Mouse (Mus musculus) C2C12 (cell line): ENCODE measurements at regions not wholly inside any gene's neighbourhood (a gene's known extent, or its start where the extent isn't known, plus 50 kb on each side); places are given as distances from the start of the nearest gene placed in this dataset.

Experiments used
- H3K27me3 ChIP-seq: one replicate; pipeline ENCODE4 v1.6.1; 2011; ENCODE audit not compliant: control insufficient read depth, insufficient read depth, insufficient read length
- H3K36me3 ChIP-seq: one replicate; pipeline ENCODE4 v1.6.1; 2011; ENCODE audit not compliant: control insufficient read depth, insufficient read depth
- H3K4me3 ChIP-seq: one replicate; pipeline ENCODE4 v1.5.1; 2011; ENCODE audit warnings: mild to moderate bottlenecking, control low read depth; ENCODE audit not compliant: poor library complexity, insufficient read depth, severe bottlenecking
- H3K79me2 ChIP-seq: one replicate; pipeline ENCODE4 v1.6.1; 2011; ENCODE audit not compliant: control insufficient read depth, insufficient read depth
- H3K79me3 ChIP-seq: one replicate; pipeline ENCODE4 v1.6.1; 2011; ENCODE audit warnings: low read depth, control low read depth
- H3ac ChIP-seq: one replicate; pipeline ENCODE3; 2011; ENCODE audit warnings: low read depth; ENCODE audit not compliant: control insufficient read depth, insufficient read length
- CEBPB ChIP-seq: IDR thresholded peaks from one replicate; pipeline ENCODE4 v1.6.1; 2011; ENCODE audit warnings: low read depth, mild to moderate bottlenecking, control low read depth, moderate library complexity
- CTCF ChIP-seq: IDR thresholded peaks from one replicate; pipeline ENCODE4 v1.5.1; 2011; ENCODE audit not compliant: control insufficient read depth, insufficient read depth, insufficient read length
- FOSL1 ChIP-seq: IDR thresholded peaks from one replicate; pipeline ENCODE4 v1.8.0; 2011; ENCODE audit warnings: mild to moderate bottlenecking, low read length; ENCODE audit not compliant: poor library complexity, insufficient read depth, severe bottlenecking
- MAX ChIP-seq: IDR thresholded peaks from one replicate; pipeline ENCODE4 v1.6.1; 2011; ENCODE audit warnings: mild to moderate bottlenecking, control low read depth
- MYOD1 ChIP-seq: IDR thresholded peaks from one replicate; pipeline ENCODE4 v1.6.1; 2011; ENCODE audit warnings: low read depth; ENCODE audit not compliant: control insufficient read depth, insufficient read length
- MYOG ChIP-seq: IDR thresholded peaks from one replicate; pipeline ENCODE4 v1.6.1; 2011; ENCODE audit not compliant: control insufficient read depth, insufficient read length; ENCODE audit errors: extremely low read depth
- USF1 ChIP-seq: IDR thresholded peaks from one replicate; pipeline ENCODE4 v1.6.1; 2011; ENCODE audit warnings: low read depth, mild to moderate bottlenecking, control low read depth, moderate library complexity

- no peak for TF ChIP-seq CEBPB
- TF ChIP-seq MAX = no peak
- TF ChIP-seq MYOD1 = no peak
- no peak for TF ChIP-seq MYOG
- TF ChIP-seq CTCF = no peak
- TF ChIP-seq USF1 = no peak
- no peak for TF ChIP-seq FOSL1
- no peaks in the 10 kb centered on the region for H3K27me3 ChIP-seq
- no peak overlapping the region for H3ac ChIP-seq
- no peaks in the 10 kb centered on the region for H3K79me2 ChIP-seq
- no peaks in the 10 kb centered on the region for H3K79me3 ChIP-seq
- H3K36me3 ChIP-seq = no peaks in the 10 kb centered on the region
- no peak overlapping the region for H3K4me3 ChIP-seq
These were observed 302.3 kb upstream of the Nbea start for GRCm38 (mm10) chr3:56485550-56486400.

- Histone ChIP-seq H3K79me2 (no peaks in the 10 kb centered on the region), H3K36me3 (no peaks in the 10 kb centered on the region), H3K4me3 (no peak overlapping the region), H3K79me3 (no peaks in the 10 kb centered on the region), H3ac (no peak overlapping the region), H3K27me3 (no peaks in the 10 kb centered on the region)
- TF ChIP-seq MAX = no peak
- TF ChIP-seq USF1 = no peak
- TF ChIP-seq CTCF = no peak
- TF ChIP-seq FOSL1 = no peak
- no peak for TF ChIP-seq MYOD1
- TF ChIP-seq CEBPB = no peak
- TF ChIP-seq MYOG = no peak
These were observed 300.6 kb upstream of the Nbea start for GRCm38 (mm10) chr3:56484096-56484495.

- Histone ChIP-seq H3K27me3 (no peaks in the 10 kb centered on the region), H3ac (no peak overlapping the region), H3K36me3 (no peaks in the 10 kb centered on the region), H3K4me3 (no peak overlapping the region), H3K79me2 (no peaks in the 10 kb centered on the region), H3K79me3 (no peaks in the 10 kb centered on the region)
- no peak for TF ChIP-seq MAX
- TF ChIP-seq USF1 = no peak
- no peak for TF ChIP-seq MYOG
- no peak for TF ChIP-seq FOSL1
- TF ChIP-seq CTCF = no peak
These were observed 299.9 kb upstream of the Nbea start for GRCm38 (mm10) chr3:56483370-56483769.

- Histone ChIP-seq H3K27me3 (no peaks in the 10 kb centered on the region), H3K4me3 (no peak overlapping the region), H3K36me3 (no peaks in the 10 kb centered on the region), H3ac (no peak overlapping the region), H3K79me3 (no peaks in the 10 kb centered on the region), H3K79me2 (no peaks in the 10 kb centered on the region)
- no peak for TF ChIP-seq CEBPB
- no peak for TF ChIP-seq MYOD1
- TF ChIP-seq MYOG = no peak
- TF ChIP-seq MAX = no peak
- TF ChIP-seq CTCF = no peak
- no peak for TF ChIP-seq FOSL1
- TF ChIP-seq USF1 = no peak
These were observed 296.0 kb upstream of the Nbea start for GRCm38 (mm10) chr3:56479529-56479928.

GRCm38 (mm10) chr3:56478544-56479140 lies 295.1 kb upstream of the Nbea start:
- Histone ChIP-seq H3K36me3 (no peaks in the 10 kb centered on the region), H3K27me3 (no peaks in the 10 kb centered on the region), H3K79me3 (no peaks in the 10 kb centered on the region), H3K4me3 (no peak overlapping the region), H3ac (no peak overlapping the region), H3K79me2 (no peaks in the 10 kb centered on the region)
- no peak for TF ChIP-seq FOSL1
- TF ChIP-seq USF1 = no peak
- TF ChIP-seq MYOD1 = no peak
- no peak for TF ChIP-seq CTCF
- TF ChIP-seq MYOG = no peak
- TF ChIP-seq MAX = no peak
- no peak for TF ChIP-seq CEBPB
